Mouse (Mus musculus) C2C12 (cell line): Measurements from ENCODE around the gene Zfp963.

Source experiments
- CTCF ChIP-seq: IDR thresholded peaks from one replicate; pipeline ENCODE4 v1.5.1; 2011; ENCODE audit not compliant: control insufficient read depth, insufficient read depth, insufficient read length
- MAX ChIP-seq: IDR thresholded peaks from one replicate; pipeline ENCODE4 v1.6.1; 2011; ENCODE audit warnings: mild to moderate bottlenecking, control low read depth
- MYOD1 ChIP-seq: IDR thresholded peaks from one replicate; pipeline ENCODE4 v1.6.1; 2011; ENCODE audit warnings: low read depth; ENCODE audit not compliant: control insufficient read depth, insufficient read length
- MYOG ChIP-seq: IDR thresholded peaks from one replicate; pipeline ENCODE4 v1.6.1; 2011; ENCODE audit not compliant: control insufficient read depth, insufficient read length; ENCODE audit errors: extremely low read depth
- USF1 ChIP-seq: IDR thresholded peaks from one replicate; pipeline ENCODE4 v1.6.1; 2011; ENCODE audit warnings: low read depth, mild to moderate bottlenecking, control low read depth, moderate library complexity

GRCm38 (mm10) chr8:69790364-69790763, 40.6 kb upstream of the Zfp963 start:
- TF ChIP-seq CTCF: no peak
- TF ChIP-seq MAX: no peak
- TF ChIP-seq MYOG: no peak
- TF ChIP-seq USF1: no peak
- TF ChIP-seq MYOD1: no peak
